Mouse (Mus musculus) lung, postnatal 25 days (tissue): ENCODE measurements around the gene Olfr1056.
"Not testable (repeated sequence)": the region's sequence is repeated elsewhere in the genome, so short reads cannot be mapped to it uniquely, and the experiment has no call there.

Source experiments
- DNase-seq: peaks from one replicate; pipeline ENCODE4 v3.0.0; 2022; ENCODE audit warnings: low spot score

Olfr1056 gene

DNA sequence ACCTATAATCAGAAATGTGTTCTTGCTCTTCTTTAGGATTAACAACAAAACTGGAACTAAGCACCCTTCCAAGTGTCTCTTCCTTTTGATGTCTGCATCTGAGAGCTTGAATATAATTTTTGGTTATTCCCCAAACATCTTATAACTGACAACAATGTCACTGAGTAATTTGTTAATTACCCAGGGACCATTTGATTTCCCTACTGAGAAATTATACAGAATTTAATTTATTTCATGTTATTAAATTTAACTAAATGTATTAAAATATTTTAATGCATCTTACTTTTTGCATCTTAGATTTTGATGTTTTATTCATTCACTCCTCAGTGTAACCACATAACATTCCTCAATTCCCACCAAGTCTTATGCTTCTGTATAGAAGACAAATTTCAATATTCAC is at the start of gene Olfr1056:
Gene Olfr1056, minus strand, starts transcription at position 101 of the 400 bp plus-strand sequence.
- no peak for DNase-seq

DNA sequence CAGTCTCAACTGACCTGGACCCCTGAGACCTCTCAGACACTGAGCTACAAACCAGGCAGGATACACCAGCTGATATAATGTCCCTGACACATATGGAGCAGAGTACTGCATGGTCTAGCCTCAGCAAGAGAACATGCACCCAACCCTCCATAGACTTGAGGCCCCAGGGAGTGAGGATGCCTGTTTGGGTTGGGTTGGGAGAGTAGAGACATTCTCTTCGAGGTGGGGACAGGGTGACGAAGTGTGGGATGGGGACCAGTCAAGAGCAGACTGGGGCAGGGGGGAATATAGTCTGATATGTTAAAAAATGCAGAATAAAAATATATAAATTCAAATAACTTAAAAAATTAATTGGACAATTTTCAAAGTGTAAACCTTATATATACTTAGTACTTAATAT is 32.8 kb upstream of the Olfr1056 start:
- no peak for DNase-seq

DNA sequence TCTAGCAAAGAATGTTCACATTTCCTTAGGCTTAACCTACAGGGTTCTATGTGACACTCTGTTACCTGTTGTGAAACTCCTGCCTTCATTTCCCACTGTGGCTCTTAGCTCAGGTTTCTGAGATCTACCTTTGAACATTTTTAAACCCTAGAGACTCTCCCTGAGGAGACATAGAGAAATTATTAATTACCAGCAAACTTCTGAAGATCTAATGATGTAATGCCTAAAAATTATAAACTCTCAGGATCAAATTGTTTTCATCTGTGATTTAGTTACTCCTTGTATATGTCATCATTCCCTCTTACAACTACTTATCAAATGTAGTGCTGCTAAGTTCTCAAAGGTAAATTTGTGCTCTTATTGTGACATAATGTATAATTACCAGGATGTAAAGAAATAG is 26.2 kb upstream of the Olfr1056 start, which contains the start of gene Olfr1058:
Gene Olfr1058, minus strand, starts transcription at position 101 of the 400 bp plus-strand sequence.
- not testable (repeated sequence) for DNase-seq

DNA sequence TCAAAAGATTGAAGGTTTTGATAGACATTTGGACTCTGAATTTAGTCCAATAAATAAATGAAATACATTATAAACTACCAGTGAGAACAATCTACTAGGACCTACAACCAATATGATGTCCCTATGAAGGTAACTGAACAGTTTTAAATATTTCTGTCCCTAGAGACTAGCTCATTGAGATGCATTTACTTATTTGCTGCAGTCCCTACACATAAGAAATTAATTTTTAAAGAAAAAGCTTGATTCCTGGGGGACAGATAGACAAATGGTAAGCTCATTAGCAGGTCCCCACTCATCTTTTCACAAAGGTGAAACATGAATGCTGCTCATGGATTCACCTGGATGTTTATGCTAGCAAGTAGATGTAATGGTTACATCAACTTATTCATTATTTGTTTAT is 16.0 kb upstream of the Olfr1056 start, which contains the start of gene Olfr1057:
Gene Olfr1057, minus strand, starts transcription at position 101 of the 400 bp plus-strand sequence.
- no peak for DNase-seq

DNA sequence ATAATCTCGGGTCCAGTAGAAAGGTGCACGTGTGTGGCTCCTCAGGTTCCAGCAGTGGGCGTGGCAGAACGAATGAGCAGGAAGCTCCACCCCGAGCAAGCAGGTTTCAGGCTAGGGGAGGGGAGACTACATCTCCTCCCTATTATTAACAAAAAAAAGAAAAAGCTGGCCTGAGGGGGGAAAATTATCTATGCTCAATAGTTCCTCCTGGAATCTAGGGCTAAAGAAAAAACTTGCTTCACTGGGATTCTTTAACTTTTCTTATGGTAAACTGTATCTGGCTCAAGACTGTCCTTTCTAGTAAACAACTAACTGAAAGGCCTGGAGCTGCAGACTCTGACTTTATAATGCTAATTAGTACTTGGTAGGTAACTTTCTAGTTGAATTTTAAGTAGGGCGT is 4.1 kb upstream of the Olfr1056 start:
- DNase-seq = not testable (repeated sequence)

DNA sequence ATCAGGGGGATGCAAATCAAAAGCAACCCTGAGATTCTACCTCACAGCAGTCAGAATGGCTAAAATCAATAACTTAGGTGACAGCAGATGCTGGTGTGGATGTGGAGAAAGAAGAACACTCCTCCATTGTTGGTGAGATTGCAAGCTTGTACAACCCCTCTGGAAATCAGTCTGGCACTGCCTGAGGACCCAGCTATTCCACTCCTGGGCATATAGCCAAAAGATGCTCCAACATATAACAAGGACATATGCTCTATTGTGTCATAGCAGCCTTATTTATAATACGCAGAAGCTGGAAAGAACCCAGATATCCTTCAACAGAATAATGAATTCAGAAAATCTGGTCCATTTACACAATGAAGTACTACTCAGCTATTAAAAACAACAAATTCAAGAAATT is 10.5 kb downstream of the Olfr1056 start:
- not testable (repeated sequence) for DNase-seq

DNA sequence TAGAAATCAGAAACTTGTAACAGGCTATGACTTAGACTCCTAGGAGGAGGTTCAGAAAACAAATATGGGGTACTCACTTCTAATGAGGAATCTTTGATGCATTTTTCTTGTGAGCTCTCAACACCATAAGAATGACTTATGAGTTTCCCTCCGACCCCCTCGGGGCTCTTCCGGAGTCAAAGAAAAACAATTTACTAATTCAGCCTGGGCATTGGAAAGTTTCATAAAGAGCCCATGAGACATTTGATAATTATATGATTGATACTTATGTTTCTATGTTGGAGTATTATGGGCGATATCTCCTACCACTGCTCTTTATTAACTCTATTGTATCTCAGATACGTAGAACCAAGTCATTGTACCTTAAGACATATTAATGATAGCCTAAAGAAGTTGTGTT is 12.1 kb downstream of the Olfr1056 start, which contains the start of gene Olfr1055:
Gene Olfr1055, minus strand, starts transcription at position 101 of the 400 bp plus-strand sequence.
- DNase-seq = no peak

DNA sequence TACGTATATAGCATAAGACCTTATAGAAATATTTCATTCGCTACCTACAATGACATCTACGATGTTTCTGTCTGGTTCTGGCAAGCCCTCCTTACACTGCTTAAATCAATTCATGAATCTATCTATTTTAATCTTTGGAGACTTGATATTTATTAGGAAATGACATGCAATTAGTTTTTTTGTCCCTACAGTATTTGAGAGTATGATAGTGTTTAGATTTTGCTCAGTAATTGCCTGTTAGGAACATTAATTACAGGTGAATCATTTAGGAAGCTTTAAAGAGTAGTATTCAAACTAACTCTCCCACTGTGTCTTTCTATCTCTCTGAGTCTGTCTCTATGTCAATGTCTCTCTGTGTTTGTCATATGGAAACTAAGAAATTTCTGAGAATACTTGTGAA is 26.9 kb downstream of the Olfr1056 start, which contains the start of gene Olfr1054:
Gene Olfr1054, minus strand, starts transcription at position 101 of the 400 bp plus-strand sequence.
- no peak for DNase-seq

DNA sequence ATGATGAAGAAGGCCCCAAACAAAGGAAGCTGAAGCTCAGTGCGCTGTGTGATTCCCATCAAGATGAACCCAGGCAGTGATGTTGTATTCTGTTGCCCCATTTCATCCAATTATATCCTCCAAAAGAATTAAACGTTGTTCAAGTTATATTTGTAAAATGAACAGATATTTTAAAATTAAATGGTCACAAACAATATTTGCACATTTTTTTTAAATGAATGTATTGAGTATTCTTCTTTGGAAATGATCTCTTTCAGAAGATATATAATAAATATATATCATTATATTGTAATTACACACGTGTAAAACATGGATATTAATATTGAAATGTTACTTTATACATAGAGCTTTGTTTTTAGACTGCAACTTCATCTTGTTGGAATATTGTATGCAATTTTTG is 47.1 kb downstream of the Olfr1056 start, which contains the start of gene Olfr1053:
Gene Olfr1053, minus strand, starts transcription at position 101 of the 400 bp plus-strand sequence.
- DNase-seq = no peak
